Mouse (Mus musculus) G1E (cell line): ENCODE measurements around the gene Ufl1.

Experiments used
- CTCF ChIP-seq: IDR thresholded peaks from 2 replicates; pipeline ENCODE4 v1.5.1; 2012; ENCODE audit warnings: low read depth, low read length, inconsistent platforms, mixed read lengths
- TAL1 ChIP-seq: conservative IDR thresholded peaks from 2 replicates; pipeline ENCODE4 v1.6.1; 2012; ENCODE audit warnings: low read depth, low read length, inconsistent platforms, mixed read lengths

DNA sequence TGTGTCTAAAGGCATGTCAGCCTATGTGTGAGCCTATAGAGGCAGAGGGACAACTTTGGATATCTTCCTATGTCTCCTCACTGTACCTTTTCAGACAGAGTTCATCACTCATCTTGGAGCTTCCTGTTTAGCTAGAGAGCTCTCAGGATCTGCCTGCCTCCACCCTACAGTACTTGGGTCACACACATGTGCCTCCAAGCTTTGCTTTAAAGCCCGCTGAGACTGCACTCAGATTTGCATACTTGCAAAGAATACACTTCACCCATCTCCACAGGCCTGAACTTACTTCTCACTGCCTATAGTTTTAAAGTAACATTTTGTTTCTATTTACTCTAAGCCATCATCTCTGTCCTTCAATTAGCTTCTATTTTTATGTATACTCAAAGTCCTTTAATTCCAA lies 9.7 kb downstream of the Ufl1 start:
- TF ChIP-seq CTCF (no peak), TAL1 (no peak)
